Mouse (Mus musculus) midbrain, postnatal 0 days (tissue): Measurements from ENCODE around the gene Shisal1. TPM values are rescaled to one million over a fixed set of nuclear protein-coding genes. Genes with fewer than 3 reads are reported as not detected.
A peak's percentile ranks its signal among the peaks of the same experiment; 100 is the strongest.

ENCODE experiments used
- ATAC-seq: fragments of 200-750 bp; cut with Nextera tagmentation; 2 replicates; pipeline ENCODE4 v1.8.0; 2017; ENCODE audit warnings: moderate number of reproducible peaks, mild to moderate bottlenecking, moderate TSS enrichment, moderate library complexity; ENCODE audit not compliant: low FRiP score
- DNase-seq: peaks from one replicate; pipeline ENCODE4 v3.0.0-alpha.2; 2015; ENCODE audit warnings: low spot score
- H3K27ac ChIP-seq: fragments of 300-500 bp; sonication (generic); 2 replicates; pipeline ENCODE4 v1.5.1; 2014; ENCODE audit warnings: low read depth, mild to moderate bottlenecking, low read length, mixed read lengths
- H3K27me3 ChIP-seq: fragments of 300-500 bp; sonication (generic); 2 replicates; pipeline ENCODE4 v1.6.1; 2014; ENCODE audit warnings: low read length, control low read depth, mixed read lengths; ENCODE audit not compliant: insufficient read depth
- H3K36me3 ChIP-seq: fragments of 300-500 bp; sonication (generic); 2 replicates; pipeline ENCODE4 v1.6.1; 2014; ENCODE audit warnings: low read length, control low read depth, mixed read lengths; ENCODE audit not compliant: insufficient read depth
- H3K4me1 ChIP-seq: fragments of 300-500 bp; sonication (generic); 2 replicates; pipeline ENCODE4 v1.6.1; 2014; ENCODE audit warnings: mild to moderate bottlenecking, control low read depth, antibody characterized with exemption, low read length, mixed read lengths; ENCODE audit not compliant: insufficient read depth
- H3K4me2 ChIP-seq: fragments of 300-500 bp; sonication (generic); 2 replicates; pipeline ENCODE4 v1.6.1; 2014; ENCODE audit warnings: low read depth, mild to moderate bottlenecking, low read length, mixed read lengths; ENCODE audit not compliant: poor library complexity, severe bottlenecking
- H3K4me3 ChIP-seq: fragments of 300-500 bp; sonication (generic); 2 replicates; pipeline ENCODE4 v1.5.1; 2014; ENCODE audit warnings: low read depth, mild to moderate bottlenecking, low read length, moderate library complexity
- H3K9ac ChIP-seq: fragments of 300-500 bp; sonication (generic); replicated peaks from 2 replicates; pipeline ENCODE4 v1.6.1; 2014; ENCODE audit warnings: mild to moderate bottlenecking, low read length, moderate library complexity, mixed read lengths; ENCODE audit not compliant: poor library complexity, severe bottlenecking
- H3K9me3 ChIP-seq: fragments of 300-500 bp; sonication (generic); 2 replicates; pipeline ENCODE4 v1.6.1; 2016; ENCODE audit warnings: low read length, control low read depth
- CTCF ChIP-seq: IDR thresholded peaks from 2 replicates; pipeline ENCODE4 v1.5.1; 2016; ENCODE audit warnings: antibody characterized with exemption, mild to moderate bottlenecking
- WGBS: fragments of 180-500 bp; shearing (Covaris S2); extraction: QIAGEN DNeasy Blood & Tissue Kit; methylation state at CpG from one replicate; pipeline ENCODE4 v1.1.7; 2014; 5-methylcytosine and 5-hydroxymethylcytosine counted together
- polyA plus RNA-seq: library from polyadenylated mRNA; unstranded; fragments of >200 nt; fragmentation: Nextera tagmentation; extraction: Ambion mirVana; gene quantifications from 2 replicates; pipeline ENCODE4 v1.2.1, GENCODE M21; 2015
- total RNA-seq: library from RNA; depleted of rRNA; stranded (reverse); fragments of >200 nt; gene quantifications from 2 replicates; pipeline ENCODE4 v1.2.3, GENCODE M21; 2014

Shisal1 gene
- total and polyA plus RNA-seq, 2 experiments from 2014 or later = 20.4 to 50.0 TPM

- H3K9ac ChIP-seq = no peak overlapping the region
- peaks cover 6% of the 10 kb centered on the region for H3K4me1 ChIP-seq
- H3K9me3 ChIP-seq = no peaks in the 10 kb centered on the region
- no peak overlapping the region for H3K27ac ChIP-seq
- DNase-seq = peak; percentile 52
- peak; percentile 62 for TF ChIP-seq CTCF
- H3K4me3 ChIP-seq = no peak overlapping the region
- 54% methylated on average over 6 of the region's 6 CpGs for WGBS
- no peak for ATAC-seq
- no peaks in the 10 kb centered on the region for H3K27me3 ChIP-seq
- H3K36me3 ChIP-seq = 0 out of 2 replicates have a peak, but pooled peaks cover 2% of the 10 kb centered on the region
- no peak overlapping the region for H3K4me2 ChIP-seq
Measured at GRCm38 (mm10) chr15:84393341-84393740, 53.6 kb downstream of the Shisal1 start.

GRCm38 (mm10) chr15:84392840-84393239, 54.1 kb downstream of the Shisal1 start:
- Histone ChIP-seq H3K27me3 (no peaks in the 10 kb centered on the region), H3K9ac (no peak overlapping the region), H3K36me3 (0 out of 2 replicates have a peak, but pooled peaks cover 2% of the 10 kb centered on the region), H3K4me3 (no peak overlapping the region), H3K4me2 (no peak overlapping the region), H3K9me3 (no peaks in the 10 kb centered on the region), H3K27ac (no peak overlapping the region), H3K4me1 (peaks cover 6% of the 10 kb centered on the region)
- ATAC-seq = no peak
- WGBS = 32% methylated on average over 5 of the region's 5 CpGs
- no peak for DNase-seq
- TF ChIP-seq CTCF = no peak

- DNase-seq (no peak), ATAC-seq (no peak)
- Histone ChIP-seq H3K4me1 (peaks cover 6% of the 10 kb centered on the region), H3K36me3 (0 out of 2 replicates have a peak, but pooled peaks cover 2% of the 10 kb centered on the region), H3K27ac (no peak overlapping the region), H3K9me3 (no peaks in the 10 kb centered on the region), H3K27me3 (no peaks in the 10 kb centered on the region), H3K4me2 (no peak overlapping the region), H3K9ac (no peak overlapping the region), H3K4me3 (no peak overlapping the region)
- 95% methylated on average over 4 of the region's 4 CpGs for WGBS
- TF ChIP-seq CTCF = no peak
Measured at GRCm38 (mm10) chr15:84392131-84392530, 54.8 kb downstream of the Shisal1 start.

GRCm38 (mm10) chr15:84388698-84389131, 58.2 kb downstream of the Shisal1 start:
- no peaks in the 10 kb centered on the region for H3K27me3 ChIP-seq
- no peak for TF ChIP-seq CTCF
- ATAC-seq (no peak), DNase-seq (no peak)
- H3K4me2 ChIP-seq = no peak overlapping the region
- no peaks in the 10 kb centered on the region for H3K9me3 ChIP-seq
- peaks cover 6% of the 10 kb centered on the region for H3K4me1 ChIP-seq
- H3K36me3 ChIP-seq = no peaks in the 10 kb centered on the region
- H3K27ac ChIP-seq = no peak overlapping the region
- no peak overlapping the region for H3K4me3 ChIP-seq
- H3K9ac ChIP-seq = no peak overlapping the region
- 91% methylated on average over 8 of the region's 8 CpGs for WGBS

GRCm38 (mm10) chr15:84385995-84386565, 60.8 kb downstream of the Shisal1 start:
- WGBS = 86% methylated on average over 8 of the region's 8 CpGs
- no peak for ATAC-seq
- H3K27ac ChIP-seq = no peak overlapping the region

GRCm38 (mm10) chr15:84384066-84384465, 62.8 kb downstream of the Shisal1 start:
- Histone ChIP-seq H3K36me3 (peaks cover 3% of the 10 kb centered on the region; the same call in 1 of the 2 replicates), H3K27ac (no peak overlapping the region), H3K27me3 (no peaks in the 10 kb centered on the region), H3K9ac (no peak overlapping the region), H3K4me1 (no peaks in the 10 kb centered on the region), H3K4me2 (no peak overlapping the region), H3K9me3 (no peaks in the 10 kb centered on the region), H3K4me3 (no peak overlapping the region)
- no peak for TF ChIP-seq CTCF
- 92% methylated on average over 9 of the region's 9 CpGs for WGBS
- DNase-seq (no peak), ATAC-seq (no peak)

More at GRCm38 (mm10) chr15:84385995-84386565, 60.8 kb downstream of the Shisal1 start:
- DNase-seq = no peak
- Histone ChIP-seq H3K9me3 (no peaks in the 10 kb centered on the region), H3K27me3 (no peaks in the 10 kb centered on the region), H3K4me1 (no peaks in the 10 kb centered on the region), H3K36me3 (peaks cover 3% of the 10 kb centered on the region; the same call in 1 of the 2 replicates), H3K9ac (no peak overlapping the region), H3K4me3 (no peak overlapping the region), H3K4me2 (no peak overlapping the region)
- TF ChIP-seq CTCF = no peak
